Mouse (Mus musculus): ENCODE results near the gene Slc2a1. TPM values are rescaled to one million over a fixed set of nuclear protein-coding genes. Genes with fewer than 3 reads are reported as not detected.

Gene Slc2a1
- polyA plus RNA-seq, 1 experiment from 2014 or later = 113 TPM

MicroRNA genes within 50 kb of the gene (microRNA counts, 519-probe panel; counts per million panel counts)
- not detected for microRNA mmu-miR-1957

Small RNA genes lying within 50 kb of the gene (microRNA-seq; reads per million reads assigned to microRNA genes)
- gene Mir1957a = not detected

Other genes with a start within 250 kb of the Slc2a1 start
- gene Olfr1331, start 244.1 kb upstream of the Slc2a1 start, polyA plus RNA-seq (2016; fragmentation: Nextera tagmentation; extraction: Ambion mirVana) = not detected in 2 replicates
- not detected in 2 replicates for gene Olfr1330, start 220.1 kb upstream of the Slc2a1 start, polyA plus RNA-seq (2016; fragmentation: Nextera tagmentation; extraction: Ambion mirVana)
- not detected in 2 replicates for gene Olfr1329, start 191.2 kb upstream of the Slc2a1 start, polyA plus RNA-seq (2016; fragmentation: Nextera tagmentation; extraction: Ambion mirVana)
- not detected in 2 replicates for gene Olfr1328, start 170.1 kb upstream of the Slc2a1 start, polyA plus RNA-seq (2016; fragmentation: Nextera tagmentation; extraction: Ambion mirVana)
- not detected in 2 replicates for gene Lao1, start 147.1 kb upstream of the Slc2a1 start, polyA plus RNA-seq (2016; fragmentation: Nextera tagmentation; extraction: Ambion mirVana)
- gene Zfp691, start 65.5 kb downstream of the Slc2a1 start, polyA plus RNA-seq (2016; fragmentation: Nextera tagmentation; extraction: Ambion mirVana) = 7.8 and 9.9 TPM in 2 replicates
- gene Ermap, start 81.3 kb downstream of the Slc2a1 start, polyA plus RNA-seq (2016; fragmentation: Nextera tagmentation; extraction: Ambion mirVana) = 3.6 and 5.1 TPM in 2 replicates
- gene Svbp, start 86.6 kb downstream of the Slc2a1 start, polyA plus RNA-seq (2016; fragmentation: Nextera tagmentation; extraction: Ambion mirVana) = 156 and 162 TPM in 2 replicates
- gene Tmem269, start 109.5 kb downstream of the Slc2a1 start, polyA plus RNA-seq (2016; fragmentation: Nextera tagmentation; extraction: Ambion mirVana) = not detected in 2 replicates
- gene AU022252, start 124.0 kb downstream of the Slc2a1 start, polyA plus RNA-seq (2016; fragmentation: Nextera tagmentation; extraction: Ambion mirVana) = 36.2 and 37.8 TPM in 2 replicates
- gene P3h1, start 124.2 kb downstream of the Slc2a1 start, polyA plus RNA-seq (2016; fragmentation: Nextera tagmentation; extraction: Ambion mirVana) = 10.3 and 15.7 TPM in 2 replicates
- 0.18 and 0.59 TPM in 2 replicates for gene Cldn19, start 146.7 kb downstream of the Slc2a1 start, polyA plus RNA-seq (2016; fragmentation: Nextera tagmentation; extraction: Ambion mirVana)
- gene Ybx1, start 185.9 kb downstream of the Slc2a1 start, polyA plus RNA-seq (2016; fragmentation: Nextera tagmentation; extraction: Ambion mirVana) = 1,255 and 1,318 TPM in 2 replicates
- gene Ppih, start 211.8 kb downstream of the Slc2a1 start, polyA plus RNA-seq (2016; fragmentation: Nextera tagmentation; extraction: Ambion mirVana) = 117 and 118 TPM in 2 replicates